Mouse (Mus musculus): ENCODE measurements around the gene Nlrp9a. TPM values are rescaled to one million over a fixed set of nuclear protein-coding genes. Genes with fewer than 3 reads are reported as not detected.
"Not testable (repeated sequence)": the region's sequence is repeated elsewhere in the genome, so short reads cannot be mapped to it uniquely, and the experiment has no call there.

The Nlrp9a gene
- total RNA-seq (2021) (not detected), polyA plus RNA-seq (2012; rRNA removed) (not detected in 2 replicates)
- long read RNA-seq: 0 reads

DNA sequence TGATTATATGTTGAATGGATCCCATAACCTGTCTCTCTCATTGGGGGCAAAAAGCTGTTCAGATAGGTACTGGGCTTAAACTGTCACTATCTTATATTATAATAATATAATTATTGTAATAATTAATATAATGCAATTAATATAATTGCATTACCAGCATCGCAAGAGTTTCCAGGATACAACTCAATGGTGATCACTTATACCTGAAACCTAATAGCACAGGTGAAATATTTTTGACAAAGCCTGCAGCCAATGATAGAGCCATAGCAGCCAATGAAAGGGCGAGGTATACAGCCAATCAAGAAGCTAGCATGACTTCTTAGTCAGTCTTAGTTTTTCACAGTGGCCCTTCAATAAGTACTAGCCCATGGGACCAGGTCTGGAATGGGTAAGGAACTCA, at the start of gene Nlrp9a:
Gene Nlrp9a (plus strand): TSS at position 301 of the 400 bp plus-strand sequence.
- H3K4me1 ChIP-seq (ENCODE audit: control insufficient read depth, insufficient read depth, low read length); H3K36me3 ChIP-seq (ENCODE audit: control insufficient read depth, insufficient read depth, low read length); H3K27me3 ChIP-seq (ENCODE audit: control insufficient read depth, insufficient read depth, low read length); H3K27ac ChIP-seq; intact Hi-C loops (cut with DNase I); H3K9ac ChIP-seq (ENCODE audit: low read depth, low read length); DNase-seq; H3K79me2 ChIP-seq (replicated peaks; ENCODE audit: control insufficient read depth, insufficient read depth, low read length); H3K4me3 ChIP-seq: not testable (repeated sequence)
- 43% methylated on average over 2 of the region's 2 CpGs for WGBS

DNA sequence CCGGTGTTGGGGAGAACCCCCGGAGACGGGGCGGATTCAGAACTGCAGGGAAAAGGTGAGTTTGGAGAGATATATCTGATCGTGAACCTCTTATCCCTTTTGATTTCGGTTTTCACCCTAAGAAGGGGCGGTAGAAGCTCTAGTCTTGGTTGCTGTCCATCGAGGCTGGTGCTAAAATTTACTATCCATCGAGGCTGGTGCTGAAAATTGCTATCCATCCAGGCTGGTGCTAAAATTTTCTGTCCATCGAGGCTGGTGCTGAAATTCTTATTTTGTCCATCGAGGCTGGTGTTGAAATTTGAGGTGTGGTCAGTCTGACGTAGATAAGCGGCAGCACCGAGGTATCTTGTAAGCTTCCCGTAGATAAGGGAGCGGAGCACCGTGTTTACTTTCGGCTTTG, 45.3 kb upstream of the Nlrp9a start:
- H3K9ac ChIP-seq (ENCODE audit: low read depth, low read length); intact Hi-C loops (cut with DNase I); H3K79me2 ChIP-seq (replicated peaks; ENCODE audit: control insufficient read depth, insufficient read depth, low read length); H3K27me3 ChIP-seq (ENCODE audit: control insufficient read depth, insufficient read depth, low read length); H3K36me3 ChIP-seq (ENCODE audit: control insufficient read depth, insufficient read depth, low read length); DNase-seq; H3K4me1 ChIP-seq (ENCODE audit: control insufficient read depth, insufficient read depth, low read length); H3K27ac ChIP-seq; H3K4me3 ChIP-seq: not testable (repeated sequence)
- 75% methylated on average over 18 of the region's 18 CpGs for WGBS

DNA sequence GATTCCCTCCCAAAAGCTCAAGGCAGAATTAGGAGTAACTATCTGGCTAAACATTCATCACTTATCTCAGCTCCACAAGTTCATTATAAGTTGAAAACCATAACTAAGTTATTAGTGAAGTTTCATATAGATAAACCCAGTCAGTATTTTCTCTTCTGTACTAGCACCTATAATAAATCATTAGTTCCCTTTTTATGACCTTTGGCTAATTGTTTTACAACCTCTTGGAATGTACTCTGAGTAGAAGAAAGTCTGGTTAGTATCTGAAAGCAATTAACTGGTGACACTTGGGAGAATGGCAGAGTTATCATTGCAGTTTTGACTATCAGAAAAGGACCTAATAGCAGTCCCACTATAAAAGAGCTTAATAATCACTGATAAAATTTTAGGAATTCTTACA, 54.3 kb downstream of the Nlrp9a start:
- Histone ChIP-seq H3K4me1 (ENCODE audit: control insufficient read depth, insufficient read depth, low read length) (no peaks in the 10 kb centered on the region), H3K36me3 (ENCODE audit: control insufficient read depth, insufficient read depth, low read length) (no peaks in the 10 kb centered on the region), H3K27ac (no peak overlapping the region), H3K27me3 (ENCODE audit: control insufficient read depth, insufficient read depth, low read length) (no peaks in the 10 kb centered on the region), H3K79me2 (replicated peaks; ENCODE audit: control insufficient read depth, insufficient read depth, low read length) (no peaks in the 10 kb centered on the region), H3K4me3 (no peak overlapping the region), H3K9ac (ENCODE audit: low read depth, low read length) (no peak overlapping the region)
- intact Hi-C loops (cut with DNase I): no loop called here
- no peak for TF ChIP-seq POLR2A (IDR thresholded peaks at IDR 0.05; ENCODE audit: insufficient read depth, low read depth, low read length)
- TF ChIP-seq CTCF (IDR thresholded peaks at IDR 0.05): no peak
- TF ChIP-seq EP300 (IDR thresholded peaks at IDR 0.05; ENCODE audit: insufficient read depth, low read depth, low read length): no peak
- DNase-seq: no peak

DNA sequence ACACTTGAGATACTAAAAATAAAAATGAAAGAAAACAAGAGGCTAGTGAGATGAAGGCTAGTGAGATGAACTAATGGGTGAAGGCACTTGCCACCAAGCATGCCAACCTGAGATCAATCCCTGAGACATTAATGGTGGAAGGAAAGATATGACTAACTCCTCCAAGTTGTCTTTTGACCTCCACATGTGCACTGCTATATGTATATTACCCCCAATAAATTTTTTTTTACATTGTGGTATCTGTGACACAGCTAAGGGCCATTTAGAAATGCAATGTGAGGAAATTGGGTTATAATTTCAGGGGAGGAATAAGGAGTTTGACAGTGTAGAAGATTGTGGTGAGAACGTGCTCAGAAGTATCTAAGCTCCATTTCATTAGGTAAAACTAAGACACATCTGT, 55.0 kb downstream of the Nlrp9a start:
- 55% methylated on average over 1 of the region's 1 CpGs for WGBS
- no peak for DNase-seq
- no peaks in the 10 kb centered on the region for H3K4me1 ChIP-seq (ENCODE audit: control insufficient read depth, insufficient read depth, low read length)
- no peak overlapping the region for H3K27ac ChIP-seq
- H3K9ac ChIP-seq (ENCODE audit: low read depth, low read length): no peak overlapping the region
- intact Hi-C loops (cut with DNase I): no loop called here
- no peak for TF ChIP-seq EP300 (IDR thresholded peaks at IDR 0.05; ENCODE audit: insufficient read depth, low read depth, low read length)
- no peak for TF ChIP-seq CTCF (IDR thresholded peaks at IDR 0.05)
- no peak for TF ChIP-seq POLR2A (IDR thresholded peaks at IDR 0.05; ENCODE audit: insufficient read depth, low read depth, low read length)
- H3K4me3 ChIP-seq: no peak overlapping the region
- no peaks in the 10 kb centered on the region for H3K36me3 ChIP-seq (ENCODE audit: control insufficient read depth, insufficient read depth, low read length)
- H3K27me3 ChIP-seq (ENCODE audit: control insufficient read depth, insufficient read depth, low read length): no peaks in the 10 kb centered on the region
- no peaks in the 10 kb centered on the region for H3K79me2 ChIP-seq (replicated peaks; ENCODE audit: control insufficient read depth, insufficient read depth, low read length)

DNA sequence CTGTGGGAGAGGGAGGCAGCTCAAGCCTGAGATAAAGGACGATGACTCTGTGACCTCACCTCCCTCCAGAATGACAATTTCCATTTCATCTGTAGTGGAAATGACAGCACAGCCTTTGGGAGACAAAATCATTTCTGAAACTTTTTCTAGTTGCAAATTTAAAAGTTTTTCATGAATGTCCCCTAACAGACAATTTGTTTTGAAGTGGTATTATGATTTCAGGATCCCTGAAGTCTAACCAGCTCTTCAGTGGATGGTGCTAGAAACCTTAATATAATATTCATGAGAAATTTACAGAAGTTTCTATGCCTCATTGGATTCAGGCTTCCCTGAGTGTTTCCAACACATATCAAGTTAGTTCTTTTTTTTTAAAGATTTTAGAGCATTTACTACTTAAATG, 83.5 kb downstream of the Nlrp9a start, which contains the start of gene Vmn1r185:
Gene Vmn1r185 (minus strand): TSS at position 101 of the 400 bp plus-strand sequence.
- H3K36me3 ChIP-seq (ENCODE audit: control insufficient read depth, insufficient read depth, low read length); H3K9ac ChIP-seq (ENCODE audit: low read depth, low read length); H3K4me3 ChIP-seq; intact Hi-C loops (cut with DNase I); DNase-seq; H3K27me3 ChIP-seq (ENCODE audit: control insufficient read depth, insufficient read depth, low read length); H3K4me1 ChIP-seq (ENCODE audit: control insufficient read depth, insufficient read depth, low read length); H3K79me2 ChIP-seq (replicated peaks; ENCODE audit: control insufficient read depth, insufficient read depth, low read length); H3K27ac ChIP-seq: not testable (repeated sequence)
- 65% methylated on average over 1 of the region's 1 CpGs for WGBS

Small RNA genes lying within 50 kb of the gene (microRNA-seq; reads per million reads assigned to microRNA genes)
- gene Gm25947: 0 reads per million in 2 experiments

Other genes starting within 250 kb of the Nlrp9a start
- gene Cyp2a4, start 227.9 kb upstream of the Nlrp9a start, total RNA-seq (2021): not detected
- gene Cyp2a4, start 227.9 kb upstream of the Nlrp9a start, polyA plus RNA-seq (2012; rRNA removed): 0.32 TPM in 1 of 2 replicates, not detected in the other
- gene Nlrp9c, start 131.3 kb upstream of the Nlrp9a start, total RNA-seq (2021): not detected
- gene Nlrp9c, start 131.3 kb upstream of the Nlrp9a start, polyA plus RNA-seq (2012; rRNA removed): not detected in 2 replicates
- gene Nlrp4a, start 99.9 kb upstream of the Nlrp9a start, total RNA-seq (2021): not detected
- gene Nlrp4a, start 99.9 kb upstream of the Nlrp9a start, polyA plus RNA-seq (2012; rRNA removed): not detected in 2 replicates
- not detected for gene Vmn1r185, start 83.4 kb downstream of the Nlrp9a start, total RNA-seq (2021)
- not detected in 2 replicates for gene Vmn1r185, start 83.4 kb downstream of the Nlrp9a start, polyA plus RNA-seq (2012; rRNA removed)
- not detected for gene Cyp2b23, start 151.4 kb downstream of the Nlrp9a start, total RNA-seq (2021)
- gene Cyp2b23, start 151.4 kb downstream of the Nlrp9a start, polyA plus RNA-seq (2012; rRNA removed): not detected in 2 replicates
- not detected for gene Cyp2b19, start 222.1 kb downstream of the Nlrp9a start, total RNA-seq (2021)
- not detected in 2 replicates for gene Cyp2b19, start 222.1 kb downstream of the Nlrp9a start, polyA plus RNA-seq (2012; rRNA removed)

Data from heart, adult 2 months (tissue).